Mouse (Mus musculus) intestine, embryonic 14.5 days (tissue): Measurements from ENCODE around the gene Trip11. TPM values are rescaled to one million over a fixed set of nuclear protein-coding genes. Genes with fewer than 3 reads are reported as not detected.
"Not testable (repeated sequence)": the region's sequence is repeated elsewhere in the genome, so short reads cannot be mapped to it uniquely, and the experiment has no call there.

ENCODE experiments used
- ATAC-seq: fragments of 200-750 bp; cut with Nextera tagmentation; replicated peaks from 2 replicates; pipeline ENCODE4 v1.8.0; 2017; ENCODE audit warnings: low read depth, moderate number of reproducible peaks, moderate TSS enrichment, moderate library complexity; ENCODE audit not compliant: low FRiP score, low TSS enrichment
- DNase-seq: peaks from one replicate; pipeline ENCODE4 v3.0.0-alpha.2; 2018; ENCODE audit warnings: low spot score
- H3K27ac ChIP-seq: fragments of 300-500 bp; sonication (generic); 2 replicates; pipeline ENCODE4 v1.5.1; 2014; ENCODE audit warnings: low read depth, mild to moderate bottlenecking, control low read depth
- H3K27me3 ChIP-seq: fragments of 300-500 bp; sonication (generic); replicated peaks from 2 replicates; pipeline ENCODE4 v1.6.1; 2014; ENCODE audit warnings: low read length, control low read depth; ENCODE audit not compliant: control insufficient read depth, insufficient read depth
- H3K36me3 ChIP-seq: fragments of 300-500 bp; sonication (generic); 2 replicates; pipeline ENCODE4 v1.6.1; 2014; ENCODE audit warnings: low read length, control low read depth; ENCODE audit not compliant: control insufficient read depth, insufficient read depth
- H3K4me1 ChIP-seq: fragments of 300-500 bp; sonication (generic); replicated peaks from 2 replicates; pipeline ENCODE4 v1.6.1; 2014; ENCODE audit warnings: low read length, control low read depth, mixed read lengths; ENCODE audit not compliant: control insufficient read depth, insufficient read depth
- H3K4me2 ChIP-seq: fragments of 300-500 bp; sonication (generic); 2 replicates; pipeline ENCODE4 v1.6.1; 2014; ENCODE audit warnings: low read length
- H3K4me3 ChIP-seq: fragments of 300-500 bp; sonication (generic); 2 replicates; pipeline ENCODE4 v1.5.1; 2014; ENCODE audit warnings: low read depth, low read length, control low read depth, mixed read lengths
- H3K9ac ChIP-seq: fragments of 300-500 bp; sonication (generic); 2 replicates; pipeline ENCODE4 v1.6.1; 2014; ENCODE audit warnings: mild to moderate bottlenecking, low read length
- H3K9me3 ChIP-seq: fragments of 300-500 bp; sonication (generic); 2 replicates; pipeline ENCODE4 v1.6.1; 2016; ENCODE audit warnings: low read length, control low read depth; ENCODE audit not compliant: control insufficient read depth
- WGBS: fragments of 180-500 bp; shearing (Covaris S2); extraction: QIAGEN DNeasy Blood & Tissue Kit; methylation state at CpG from one replicate; pipeline ENCODE4 v1.1.7; 2014; 5-methylcytosine and 5-hydroxymethylcytosine counted together
- polyA plus RNA-seq: library from polyadenylated mRNA; unstranded; fragments of >200 nt; fragmentation: Nextera tagmentation; extraction: Ambion mirVana; gene quantifications from 2 replicates; pipeline ENCODE4 v1.2.1, GENCODE M21; 2014

Trip11 gene
- polyA plus RNA-seq = 25.9 and 26.8 TPM in 2 replicates

DNA sequence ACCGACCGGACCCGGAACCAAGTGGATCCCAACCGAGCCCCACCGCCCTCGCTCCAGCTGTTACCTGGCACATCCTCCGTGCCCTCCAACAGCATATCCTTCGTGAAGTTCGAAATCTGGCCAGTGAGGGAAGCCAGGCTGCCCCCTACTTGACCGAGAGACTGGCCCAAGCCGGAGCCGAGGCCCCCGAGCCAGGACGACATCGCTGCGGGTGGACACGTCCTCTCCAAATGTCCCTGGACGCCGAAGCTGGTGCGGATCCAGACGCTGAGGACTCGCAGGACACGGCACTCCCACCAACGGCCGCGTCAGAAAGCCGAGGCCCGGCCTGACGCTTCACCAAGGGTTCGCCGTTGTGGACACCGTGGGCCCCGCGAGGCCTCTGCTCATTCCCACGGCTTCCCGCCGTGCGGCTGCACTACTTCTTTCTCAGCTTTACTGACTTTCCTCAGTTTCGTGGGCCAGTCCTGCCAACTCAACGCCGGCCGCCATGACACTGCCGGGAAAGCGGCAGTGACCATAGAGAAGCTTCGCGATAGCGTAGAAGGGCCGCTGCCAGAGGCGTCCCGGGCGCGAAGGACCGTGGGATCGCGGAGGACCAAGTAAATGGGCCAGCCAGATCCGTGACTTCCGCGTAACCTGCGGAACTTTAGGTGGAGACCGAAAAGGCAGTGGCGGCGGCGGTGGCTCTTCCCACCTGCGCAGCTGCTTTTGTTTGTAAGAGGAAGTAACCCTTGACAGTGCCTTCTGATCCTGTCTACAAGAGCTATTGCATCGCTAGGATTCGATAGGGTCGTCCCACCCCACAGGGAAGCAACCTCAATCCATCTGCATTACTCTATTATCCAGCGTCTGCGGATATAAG is at the start of gene Trip11:
Gene Trip11, minus strand, starts transcription at position 642 of the 865 bp plus-strand sequence.
- WGBS = under 1% methylated on average over 69 of the region's 69 CpGs
- Histone ChIP-seq H3K9me3 (no peaks in the 10 kb centered on the region), H3K9ac (peak within 1 kb of the TSS; percentile 80), H3K4me2 (peak within 1 kb of the TSS; percentile 84), H3K27me3 (no peaks in the 10 kb centered on the region), H3K27ac (peak within 1 kb of the TSS; percentile 90), H3K4me1 (peaks cover 13% of the 10 kb centered on the region), H3K4me3 (peak within 1 kb of the TSS; percentile 65), H3K36me3 (peaks cover 10% of the 10 kb centered on the region)
- peak; percentile 92 for DNase-seq
- peak; percentile 95 for ATAC-seq

DNA sequence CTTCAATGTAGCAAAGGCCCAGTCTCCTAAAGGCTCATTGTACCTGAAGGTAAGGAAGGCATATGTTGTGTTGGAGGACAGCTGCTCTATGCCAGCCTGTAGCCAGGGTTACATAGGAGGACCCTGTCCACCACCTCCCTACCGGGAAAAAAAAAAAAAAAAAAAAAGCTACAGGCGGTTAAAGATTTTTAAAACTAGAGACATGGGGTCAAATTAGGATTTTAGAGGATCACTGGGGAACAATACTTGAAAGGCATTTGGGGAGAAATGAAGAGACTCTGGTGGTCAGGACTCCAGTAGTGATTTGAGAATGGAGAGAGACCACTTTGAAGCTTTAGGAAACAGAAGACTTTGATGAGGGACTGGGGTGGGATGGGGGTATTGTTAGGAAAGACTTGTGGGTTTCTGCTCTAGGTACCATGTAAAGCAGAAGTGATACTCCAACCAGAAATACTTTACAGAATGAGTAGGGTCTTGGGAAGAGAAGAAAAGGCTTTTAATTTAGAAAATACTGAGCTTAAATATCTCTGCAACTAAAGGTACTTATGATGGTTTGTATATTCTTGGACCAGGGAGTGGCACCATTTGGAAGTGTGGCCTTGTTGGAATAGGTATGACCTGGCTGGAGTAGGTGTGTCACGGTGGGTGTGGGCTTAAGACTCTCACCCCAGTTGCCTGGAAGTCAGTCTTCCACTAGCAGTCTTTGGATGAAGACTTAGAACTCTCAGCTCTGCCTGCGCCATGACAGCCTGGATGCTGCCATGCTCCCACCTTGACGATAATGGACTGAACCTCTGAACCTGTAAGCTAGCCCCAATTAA is 46.1 kb upstream of the Trip11 start:
- H3K27me3 ChIP-seq, H3K36me3 ChIP-seq, H3K4me1 ChIP-seq, DNase-seq, H3K9me3 ChIP-seq, ATAC-seq, H3K27ac ChIP-seq: not testable (repeated sequence)
- Histone ChIP-seq H3K4me2 (peak overlapping the region; percentile 57), H3K4me3 (peak overlapping the region; percentile 87), H3K9ac (peak overlapping the region; percentile 34)
- WGBS = 83% methylated on average over 5 of the region's 5 CpGs

DNA sequence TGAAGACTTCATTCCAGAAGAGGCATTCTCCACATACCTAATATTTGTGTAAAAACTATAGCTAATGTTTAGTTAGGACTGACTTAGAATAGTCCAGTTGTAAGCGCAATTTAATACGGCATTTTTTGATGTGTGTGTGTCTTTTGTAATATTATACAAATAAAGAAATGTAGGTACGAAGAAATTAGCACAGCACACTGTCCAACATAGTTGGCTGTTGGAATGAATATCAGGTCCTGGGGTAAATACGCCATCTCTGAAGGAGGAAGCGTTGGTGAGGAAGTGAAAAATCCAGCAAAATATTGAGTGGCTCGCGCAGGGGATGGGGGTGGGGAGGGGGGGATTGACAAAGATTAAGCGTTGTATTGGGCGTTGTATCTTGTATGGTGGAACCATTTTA is 45.5 kb upstream of the Trip11 start:
- ATAC-seq (peak; percentile 0; the same call in 1 of the 2 replicates), DNase-seq (no peak)
- WGBS = 44% methylated on average over 9 of the region's 9 CpGs
- no peaks in the 10 kb centered on the region for H3K36me3 ChIP-seq
- no peak overlapping the region for H3K27ac ChIP-seq
- H3K4me1 ChIP-seq = peaks cover 5% of the 10 kb centered on the region; the same call in 1 of the 2 replicates
- H3K9ac ChIP-seq = peak overlapping the region; percentile 34
- no peaks in the 10 kb centered on the region for H3K9me3 ChIP-seq
- peak overlapping the region; percentile 87 for H3K4me3 ChIP-seq
- no peaks in the 10 kb centered on the region for H3K27me3 ChIP-seq
- H3K4me2 ChIP-seq = peak overlapping the region; percentile 57

DNA sequence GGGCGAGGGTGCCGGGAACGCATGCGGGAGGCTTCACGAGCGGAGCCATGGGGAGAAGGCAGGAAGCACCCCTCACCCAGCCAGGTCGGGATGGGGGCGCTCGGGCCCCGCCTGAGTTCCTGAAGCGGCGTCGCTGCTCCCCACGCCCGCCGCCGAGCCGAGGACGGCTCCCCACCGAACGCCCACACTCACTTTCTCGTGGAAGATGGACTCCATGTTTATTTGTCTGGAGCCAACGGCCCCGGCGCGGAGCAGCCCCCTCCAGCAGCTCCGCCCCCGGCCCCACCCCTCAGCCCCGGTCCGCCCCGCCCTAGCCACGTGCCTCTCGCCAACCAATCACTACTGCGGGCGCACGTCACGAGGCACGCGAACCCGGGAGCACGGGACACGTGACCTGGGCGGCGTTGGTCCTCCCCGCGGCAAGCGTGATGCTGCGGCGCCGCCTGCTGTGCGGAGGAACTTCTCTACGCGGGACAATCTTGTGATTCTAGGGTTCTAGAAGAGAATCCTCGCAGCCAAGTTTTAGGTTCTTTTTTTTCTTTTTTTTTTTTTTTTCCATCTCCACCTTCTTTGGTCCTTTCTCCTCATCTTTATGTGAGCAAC is 45.0 kb upstream of the Trip11 start, which contains the start of gene Atxn3:
Gene Atxn3, minus strand, starts transcription at position 305 of the 603 bp plus-strand sequence.
- peak; percentile 99 for ATAC-seq
- H3K4me1 ChIP-seq = peaks cover 5% of the 10 kb centered on the region; the same call in 1 of the 2 replicates
- H3K4me2 ChIP-seq = peak within 1 kb of the TSS; percentile 75
- H3K36me3 ChIP-seq = no peaks in the 10 kb centered on the region
- H3K4me3 ChIP-seq = peak within 1 kb of the TSS; percentile 87
- no peaks in the 10 kb centered on the region for H3K27me3 ChIP-seq
- H3K9ac ChIP-seq = peak within 1 kb of the TSS; percentile 84
- H3K27ac ChIP-seq = peak within 1 kb of the TSS; percentile 51; the same call in 1 of the 2 replicates
- peak; percentile 97 for DNase-seq
- WGBS = 0% methylated on average over 38 of the region's 54 CpGs
- H3K9me3 ChIP-seq = no peaks in the 10 kb centered on the region

DNA sequence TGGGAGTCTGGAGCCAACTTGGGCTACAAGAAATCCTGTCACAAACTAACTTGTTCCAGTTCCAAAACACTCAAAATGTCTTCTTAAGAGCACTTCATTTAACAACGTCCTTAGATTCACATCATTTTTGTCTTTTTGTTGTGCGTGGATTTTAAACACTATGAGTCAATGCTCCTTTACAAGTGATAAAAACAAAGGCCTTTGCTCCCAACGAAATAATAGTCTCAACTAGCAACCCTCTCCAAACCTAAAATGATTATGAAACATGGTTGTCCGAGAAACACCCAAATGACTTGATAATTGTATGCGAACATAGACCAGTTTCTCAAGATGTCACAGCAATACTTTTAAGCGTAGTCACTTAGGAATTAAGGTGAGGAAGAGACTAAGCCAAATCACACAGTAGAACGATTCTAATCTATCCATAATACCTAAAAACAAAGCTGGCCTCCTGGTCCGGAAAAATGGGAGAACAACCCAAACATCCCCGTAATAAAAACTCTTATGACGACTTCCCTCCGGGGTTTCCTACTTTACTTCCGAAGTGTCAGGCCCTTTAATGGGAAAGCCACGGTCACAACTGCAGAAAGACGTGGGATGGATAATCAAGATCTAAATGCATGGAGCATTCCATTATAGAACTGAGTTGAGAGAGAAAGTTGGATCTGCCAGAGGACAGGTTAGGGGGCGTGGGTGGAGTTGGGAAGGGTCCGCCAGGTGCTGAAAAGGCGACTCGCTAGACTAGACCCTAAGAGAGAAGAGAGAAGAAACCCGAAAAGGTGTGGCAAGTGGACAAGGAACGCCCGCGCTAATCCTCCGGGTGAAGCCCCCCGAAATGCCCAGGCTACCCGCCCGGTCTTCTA is 44.2 kb upstream of the Trip11 start:
- Histone ChIP-seq H3K4me3 (peak overlapping the region; percentile 87), H3K36me3 (no peaks in the 10 kb centered on the region), H3K27me3 (no peaks in the 10 kb centered on the region), H3K9ac (peak overlapping the region; percentile 84), H3K9me3 (no peaks in the 10 kb centered on the region), H3K4me1 (peaks cover 5% of the 10 kb centered on the region; the same call in 1 of the 2 replicates), H3K27ac (peak overlapping the region; percentile 51; the same call in 1 of the 2 replicates), H3K4me2 (peak overlapping the region; percentile 75)
- 10% methylated on average over 26 of the region's 26 CpGs for WGBS
- peak; percentile 54; the same call in 1 of the 2 replicates for ATAC-seq
- DNase-seq = no peak

DNA sequence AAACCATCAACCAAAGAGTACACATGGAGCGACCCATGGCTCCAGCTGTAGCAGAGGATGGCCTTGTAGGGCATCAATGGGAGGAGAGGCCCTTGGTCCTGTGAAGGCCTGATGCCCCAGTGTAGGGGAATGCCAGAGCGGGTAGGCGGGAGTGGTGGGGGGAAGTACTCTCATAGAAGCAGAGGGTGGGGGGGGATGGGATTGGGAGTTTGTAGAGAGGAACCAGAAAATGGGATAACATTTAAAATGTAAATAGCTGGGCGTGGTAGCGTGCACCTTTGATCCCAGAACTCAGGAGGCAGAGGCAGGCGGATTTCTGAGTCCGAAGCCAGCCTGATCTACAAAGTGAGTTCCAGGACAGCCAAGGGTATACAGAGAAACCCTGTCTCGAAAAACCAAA is 42.8 kb upstream of the Trip11 start:
- not testable (repeated sequence) for H3K4me2 ChIP-seq, ATAC-seq, H3K36me3 ChIP-seq, H3K9me3 ChIP-seq, H3K9ac ChIP-seq, H3K4me3 ChIP-seq, H3K4me1 ChIP-seq, H3K27ac ChIP-seq, H3K27me3 ChIP-seq, DNase-seq
- 95% methylated on average over 8 of the region's 8 CpGs for WGBS

DNA sequence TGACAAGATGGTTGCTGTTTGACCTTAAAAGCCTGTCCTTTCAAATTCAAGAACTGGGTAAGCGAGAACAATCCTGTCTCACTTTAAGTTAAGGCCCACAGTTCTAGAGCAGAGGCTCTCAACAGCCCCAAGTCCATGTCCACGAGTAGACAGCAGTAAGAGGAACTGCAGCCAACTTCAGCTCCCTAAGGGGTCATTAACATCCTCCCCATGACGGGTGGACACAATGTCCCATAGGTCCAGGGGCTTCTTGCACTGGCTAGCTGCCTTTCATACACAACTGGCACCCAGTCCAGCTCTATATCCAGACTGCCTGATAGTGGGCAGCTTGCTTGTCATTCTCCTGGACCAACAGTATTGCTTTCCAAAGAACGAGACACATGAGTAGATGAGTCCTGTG is 35.7 kb upstream of the Trip11 start:
- WGBS = 77% methylated on average over 4 of the region's 4 CpGs
- no peak overlapping the region for H3K4me2 ChIP-seq
- H3K27ac ChIP-seq = no peak overlapping the region
- H3K9me3 ChIP-seq = no peaks in the 10 kb centered on the region
- ATAC-seq (no peak), DNase-seq (no peak)
- H3K4me3 ChIP-seq = no peak overlapping the region
- no peak overlapping the region for H3K9ac ChIP-seq
- no peaks in the 10 kb centered on the region for H3K4me1 ChIP-seq
- peaks cover 36% of the 10 kb centered on the region for H3K36me3 ChIP-seq
- no peaks in the 10 kb centered on the region for H3K27me3 ChIP-seq
